Mouse (Mus musculus): ENCODE data around the gene Ttll7. TPM values are rescaled to one million over a fixed set of nuclear protein-coding genes. Genes with fewer than 3 reads are reported as not detected.

Ttll7 gene
- polyA plus RNA-seq, 1 experiment = 0.37 TPM

DNA sequence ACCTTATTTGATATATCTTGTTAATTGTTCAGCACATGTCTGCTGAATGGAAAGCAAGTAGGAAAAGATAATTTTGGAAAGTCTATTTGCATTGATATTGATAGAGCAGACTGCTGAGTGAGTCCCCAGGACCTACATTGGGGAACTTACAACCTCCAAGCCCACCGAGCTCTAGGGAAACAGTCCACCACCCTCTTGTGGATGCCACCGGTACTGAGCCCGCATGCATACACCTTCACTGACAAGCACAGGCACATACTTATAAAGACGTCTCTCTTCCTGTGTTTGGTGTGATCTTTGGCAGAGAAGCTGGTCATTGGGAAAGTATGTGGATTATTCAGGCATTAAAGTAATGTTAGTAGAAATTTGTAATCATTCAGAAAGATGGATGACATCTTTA, 14.4 kb downstream of the Ttll7 start:
- no peak overlapping the region for H3K4me3 ChIP-seq (ENCODE audit: extremely low read depth, insufficient read depth, insufficient read length)
- no peak for DNase-seq (ENCODE audit: low read depth in 1 of 2, low spot score in 2 of 2)
- H3K27me3 ChIP-seq (ENCODE audit: control insufficient read depth, insufficient read depth, low read length) = no peaks in the 10 kb centered on the region
- TF ChIP-seq CTCF (IDR thresholded peaks at IDR 0.05; ENCODE audit: extremely low read depth, insufficient read depth, insufficient read length, insufficient replicate concordance) (no peak), POLR2A (IDR thresholded peaks at IDR 0.05; ENCODE audit: low read depth, low read length) (no peak)
- H3K27ac ChIP-seq (ENCODE audit: insufficient read depth, low read length) = no peak overlapping the region
- no peaks in the 10 kb centered on the region for H3K4me1 ChIP-seq (ENCODE audit: control insufficient read depth, insufficient read depth, insufficient read length)
- 38% methylated on average over 4 of the region's 4 CpGs for WGBS
- H3K36me3 ChIP-seq (ENCODE audit: control insufficient read depth, insufficient read depth, low read length) = no peaks in the 10 kb centered on the region

DNA sequence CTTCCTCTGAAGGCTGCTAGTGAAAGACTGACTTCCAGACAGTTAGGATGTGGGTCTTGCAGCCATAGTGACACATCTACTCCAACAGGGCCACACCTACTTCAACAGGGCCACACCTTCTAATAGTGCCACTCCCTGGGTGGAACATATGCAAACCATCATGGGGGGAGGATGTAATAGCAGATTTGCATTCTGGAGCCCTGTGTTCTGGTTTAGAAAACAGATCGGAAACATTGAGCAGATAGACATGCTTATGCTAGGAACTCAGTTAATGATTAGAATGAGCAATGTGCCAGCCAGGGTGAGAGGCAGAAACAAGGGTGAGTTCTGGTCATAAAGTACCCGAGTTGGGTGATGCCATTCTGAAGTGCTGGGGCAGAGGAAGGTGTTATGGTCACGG, 19.8 kb downstream of the Ttll7 start:
- H3K27me3 ChIP-seq (ENCODE audit: control insufficient read depth, insufficient read depth, low read length) = no peaks in the 10 kb centered on the region
- H3K27ac ChIP-seq (ENCODE audit: insufficient read depth, low read length) = no peak overlapping the region
- no peaks in the 10 kb centered on the region for H3K36me3 ChIP-seq (ENCODE audit: control insufficient read depth, insufficient read depth, low read length)
- no peak overlapping the region for H3K4me3 ChIP-seq (ENCODE audit: extremely low read depth, insufficient read depth, insufficient read length)
- no peak for DNase-seq (ENCODE audit: low read depth in 1 of 2, low spot score in 2 of 2)
- WGBS = 83% methylated on average over 3 of the region's 3 CpGs
- TF ChIP-seq POLR2A (IDR thresholded peaks at IDR 0.05; ENCODE audit: low read depth, low read length) (no peak), CTCF (IDR thresholded peaks at IDR 0.05; ENCODE audit: extremely low read depth, insufficient read depth, insufficient read length, insufficient replicate concordance) (no peak)
- H3K4me1 ChIP-seq (ENCODE audit: control insufficient read depth, insufficient read depth, insufficient read length) = no peaks in the 10 kb centered on the region

DNA sequence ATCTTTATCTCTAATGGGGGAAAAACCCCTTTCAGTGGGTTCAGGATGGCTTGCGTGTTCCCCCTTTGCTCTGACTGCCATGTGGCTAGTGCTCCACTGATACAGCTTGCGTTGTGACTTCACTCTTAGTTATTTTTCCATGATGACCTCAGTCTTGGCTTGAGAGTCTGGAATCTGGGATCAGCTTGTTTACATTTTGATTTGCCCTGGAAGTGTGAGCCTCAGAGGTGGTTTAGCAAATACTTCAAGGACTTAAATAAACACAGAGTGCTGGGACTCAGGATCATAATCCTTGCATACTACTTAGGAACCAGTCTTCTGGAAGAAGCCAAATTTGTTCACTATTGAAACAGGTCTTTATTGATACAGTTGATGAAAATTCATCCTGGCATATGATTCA, 23.8 kb downstream of the Ttll7 start:
- DNase-seq (ENCODE audit: low read depth in 1 of 2, low spot score in 2 of 2) = no peak
- H3K4me1 ChIP-seq (ENCODE audit: control insufficient read depth, insufficient read depth, insufficient read length) = no peaks in the 10 kb centered on the region
- no peaks in the 10 kb centered on the region for H3K27me3 ChIP-seq (ENCODE audit: control insufficient read depth, insufficient read depth, low read length)
- no peak for TF ChIP-seq CTCF (IDR thresholded peaks at IDR 0.05; ENCODE audit: extremely low read depth, insufficient read depth, insufficient read length, insufficient replicate concordance)
- WGBS = 80% methylated on average over 2 of the region's 2 CpGs
- no peak overlapping the region for H3K4me3 ChIP-seq (ENCODE audit: extremely low read depth, insufficient read depth, insufficient read length)
- H3K27ac ChIP-seq (ENCODE audit: insufficient read depth, low read length) = no peak overlapping the region
- no peaks in the 10 kb centered on the region for H3K36me3 ChIP-seq (ENCODE audit: control insufficient read depth, insufficient read depth, low read length)

DNA sequence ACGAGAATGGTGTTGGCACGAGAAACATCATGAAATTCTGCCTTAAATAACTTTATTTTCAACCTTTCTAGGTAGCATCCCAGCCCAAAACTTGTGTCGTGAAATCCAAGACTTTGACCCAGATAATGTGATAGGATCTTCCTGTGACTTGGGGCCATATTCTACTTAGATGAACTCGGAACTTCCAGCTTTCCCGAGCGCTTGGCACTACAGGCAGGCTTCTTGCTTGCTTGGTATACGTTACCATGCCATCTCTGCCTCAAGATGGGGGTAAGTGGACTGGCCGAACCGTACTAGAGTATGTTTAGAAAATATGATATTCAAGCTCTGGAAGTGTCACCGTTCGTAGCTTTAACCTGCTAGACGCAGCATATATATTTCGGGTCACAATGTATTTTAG, 41.8 kb downstream of the Ttll7 start:
- no peak for DNase-seq (ENCODE audit: low read depth in 1 of 2, low spot score in 2 of 2)
- Histone ChIP-seq H3K4me1 (ENCODE audit: control insufficient read depth, insufficient read depth, insufficient read length) (no peaks in the 10 kb centered on the region), H3K36me3 (ENCODE audit: control insufficient read depth, insufficient read depth, low read length) (no peaks in the 10 kb centered on the region), H3K4me3 (ENCODE audit: extremely low read depth, insufficient read depth, insufficient read length) (no peak overlapping the region), H3K27ac (ENCODE audit: insufficient read depth, low read length) (no peak overlapping the region), H3K27me3 (ENCODE audit: control insufficient read depth, insufficient read depth, low read length) (no peaks in the 10 kb centered on the region)
- no peak for TF ChIP-seq CTCF (IDR thresholded peaks at IDR 0.05; ENCODE audit: extremely low read depth, insufficient read depth, insufficient read length, insufficient replicate concordance)
- no peak for TF ChIP-seq POLR2A (IDR thresholded peaks at IDR 0.05; ENCODE audit: low read depth, low read length)
- WGBS = 91% methylated on average over 13 of the region's 13 CpGs

DNA sequence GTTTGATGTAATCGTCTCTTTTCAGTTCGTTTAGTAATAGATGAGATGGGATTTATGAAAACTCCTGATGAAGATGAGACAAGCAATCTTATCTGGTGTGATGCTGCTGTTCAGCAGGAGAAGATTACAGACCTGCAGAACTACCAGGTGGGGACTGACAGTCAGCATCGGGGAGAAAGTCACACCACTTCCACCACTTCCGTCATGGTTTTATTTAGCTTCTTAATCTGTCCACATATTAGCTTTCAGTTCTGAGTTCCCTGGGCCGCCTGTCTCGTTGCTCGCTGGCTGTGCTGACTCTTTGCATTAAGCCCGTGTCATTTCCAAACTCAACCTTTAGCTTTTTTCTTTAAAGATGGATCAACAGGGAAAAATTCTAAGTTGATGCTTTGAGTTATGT, 44.4 kb downstream of the Ttll7 start:
- 91% methylated on average over 8 of the region's 8 CpGs for WGBS
- TF ChIP-seq POLR2A (IDR thresholded peaks at IDR 0.05; ENCODE audit: low read depth, low read length) (no peak), CTCF (IDR thresholded peaks at IDR 0.05; ENCODE audit: extremely low read depth, insufficient read depth, insufficient read length, insufficient replicate concordance) (no peak)
- H3K27ac ChIP-seq (ENCODE audit: insufficient read depth, low read length) = no peak overlapping the region
- no peaks in the 10 kb centered on the region for H3K27me3 ChIP-seq (ENCODE audit: control insufficient read depth, insufficient read depth, low read length)
- H3K4me1 ChIP-seq (ENCODE audit: control insufficient read depth, insufficient read depth, insufficient read length) = no peaks in the 10 kb centered on the region
- no peak for DNase-seq (ENCODE audit: low read depth in 1 of 2, low spot score in 2 of 2)
- no peaks in the 10 kb centered on the region for H3K36me3 ChIP-seq (ENCODE audit: control insufficient read depth, insufficient read depth, low read length)
- no peak overlapping the region for H3K4me3 ChIP-seq (ENCODE audit: extremely low read depth, insufficient read depth, insufficient read length)

DNA sequence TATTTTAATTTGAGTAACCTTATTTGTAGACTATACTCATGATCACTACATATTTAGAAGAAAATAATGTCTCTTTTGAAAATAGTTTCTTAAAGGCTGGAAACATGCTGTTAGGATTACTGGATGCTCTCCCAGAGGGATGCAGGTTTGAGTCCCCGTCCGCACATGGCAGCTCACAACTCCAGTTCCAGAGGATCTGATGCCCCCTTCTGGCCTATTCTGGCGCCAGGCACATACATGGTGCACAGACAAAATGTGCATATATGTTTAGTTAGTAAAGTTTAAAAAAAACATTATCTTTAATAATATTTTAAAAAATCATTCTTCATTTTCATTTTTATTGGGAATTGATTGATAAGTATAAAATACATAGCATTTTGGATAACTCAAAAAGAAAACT, 47.9 kb downstream of the Ttll7 start:
- 86% methylated on average over 3 of the region's 3 CpGs for WGBS
- no peak overlapping the region for H3K27ac ChIP-seq (ENCODE audit: insufficient read depth, low read length)
- H3K4me1 ChIP-seq (ENCODE audit: control insufficient read depth, insufficient read depth, insufficient read length) = no peaks in the 10 kb centered on the region
- no peak overlapping the region for H3K4me3 ChIP-seq (ENCODE audit: extremely low read depth, insufficient read depth, insufficient read length)
- DNase-seq (ENCODE audit: low read depth in 1 of 2, low spot score in 2 of 2) = no peak
- H3K36me3 ChIP-seq (ENCODE audit: control insufficient read depth, insufficient read depth, low read length) = no peaks in the 10 kb centered on the region
- TF ChIP-seq CTCF (IDR thresholded peaks at IDR 0.05; ENCODE audit: extremely low read depth, insufficient read depth, insufficient read length, insufficient replicate concordance) = no peak
- TF ChIP-seq POLR2A (IDR thresholded peaks at IDR 0.05; ENCODE audit: low read depth, low read length) = no peak
- no peaks in the 10 kb centered on the region for H3K27me3 ChIP-seq (ENCODE audit: control insufficient read depth, insufficient read depth, low read length)

DNA sequence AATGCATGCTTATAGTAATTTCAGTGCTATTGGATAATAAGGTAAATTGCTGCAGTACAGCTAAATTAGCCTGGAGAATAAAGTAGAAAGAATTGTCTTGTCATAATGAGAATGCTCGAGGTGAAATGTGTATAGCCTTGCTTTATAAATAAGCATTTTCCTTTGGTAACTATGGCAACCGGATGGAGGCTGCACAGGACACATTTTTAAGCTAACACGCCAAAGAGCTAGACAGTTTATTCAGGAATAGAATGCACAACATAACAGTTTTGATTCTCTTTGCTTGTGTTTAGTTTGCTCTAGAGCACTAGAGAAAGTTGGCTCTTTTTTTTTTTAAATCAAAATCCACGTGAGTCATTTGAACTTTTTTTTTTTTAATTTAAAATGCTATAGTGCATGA, 49.6 kb downstream of the Ttll7 start:
- Histone ChIP-seq H3K27ac (ENCODE audit: insufficient read depth, low read length) (no peak overlapping the region), H3K4me1 (ENCODE audit: control insufficient read depth, insufficient read depth, insufficient read length) (no peaks in the 10 kb centered on the region), H3K4me3 (ENCODE audit: extremely low read depth, insufficient read depth, insufficient read length) (no peak overlapping the region), H3K27me3 (ENCODE audit: control insufficient read depth, insufficient read depth, low read length) (no peaks in the 10 kb centered on the region), H3K36me3 (ENCODE audit: control insufficient read depth, insufficient read depth, low read length) (no peaks in the 10 kb centered on the region)
- no peak for DNase-seq (ENCODE audit: low read depth in 1 of 2, low spot score in 2 of 2)
- TF ChIP-seq CTCF (IDR thresholded peaks at IDR 0.05; ENCODE audit: extremely low read depth, insufficient read depth, insufficient read length, insufficient replicate concordance) = no peak
- TF ChIP-seq POLR2A (IDR thresholded peaks at IDR 0.05; ENCODE audit: low read depth, low read length) = no peak
- WGBS = 80% methylated on average over 4 of the region's 4 CpGs
